Mouse (Mus musculus) megakaryocyte, embryonic 14.5 days (primary cell): ENCODE results near the gene Pla2r1.

Experiments
- FLI1 ChIP-seq: IDR thresholded peaks from 2 replicates; pipeline ENCODE4 v1.6.1; 2012; ENCODE audit warnings: low read length, inconsistent platforms, mixed read lengths
- GATA1 ChIP-seq: IDR thresholded peaks from 3 replicates; pipeline ENCODE4 v1.6.1; 2012; ENCODE audit warnings: mixed read lengths, low read length, inconsistent platforms, borderline replicate concordance

DNA sequence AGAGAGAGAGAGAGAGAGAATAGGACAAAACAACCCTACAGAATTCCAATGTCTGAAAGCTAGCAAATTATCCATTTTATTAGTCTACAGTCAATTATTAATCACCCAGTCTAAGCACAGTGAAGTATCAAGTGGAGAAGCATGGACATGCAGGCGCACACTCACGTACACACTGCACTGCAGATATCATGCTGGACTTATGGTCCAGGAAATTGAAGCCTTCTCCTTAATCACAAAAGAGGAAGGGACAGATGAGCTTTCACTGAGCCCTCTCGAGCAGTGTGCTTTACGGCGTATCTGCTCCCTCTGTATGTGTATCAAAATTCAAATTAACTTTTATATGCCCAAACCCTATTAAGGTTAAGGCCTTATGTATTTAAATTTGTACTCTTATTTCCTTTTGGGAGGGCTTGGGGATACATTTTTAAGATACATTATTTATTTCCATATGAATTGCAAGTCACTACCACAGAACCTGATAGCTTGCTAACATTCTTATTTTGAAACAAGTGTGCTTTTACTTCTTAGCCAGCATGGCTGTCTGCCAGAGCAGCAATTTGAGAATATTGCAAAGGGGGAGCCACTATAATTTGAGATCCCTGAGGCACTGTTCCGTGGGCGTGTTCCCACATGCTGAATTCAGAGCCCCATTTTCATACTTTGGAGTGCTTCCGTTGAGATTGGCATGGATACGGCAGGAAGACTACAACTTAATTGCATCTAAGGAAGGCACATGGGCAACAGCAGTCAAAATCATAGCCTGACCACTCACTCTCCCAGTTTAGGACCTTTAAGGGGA lies 108.2 kb downstream of the Pla2r1 start:
- TF ChIP-seq GATA1, result no peak
- no peak for TF ChIP-seq FLI1
